Mouse (Mus musculus): ENCODE data around the gene Kcnh7. TPM values are rescaled to one million over a fixed set of nuclear protein-coding genes. Genes with fewer than 3 reads are reported as not detected.

Gene Kcnh7
- polyA plus RNA-seq, 1 experiment from 2014 or later, result 1.4 TPM

DNA sequence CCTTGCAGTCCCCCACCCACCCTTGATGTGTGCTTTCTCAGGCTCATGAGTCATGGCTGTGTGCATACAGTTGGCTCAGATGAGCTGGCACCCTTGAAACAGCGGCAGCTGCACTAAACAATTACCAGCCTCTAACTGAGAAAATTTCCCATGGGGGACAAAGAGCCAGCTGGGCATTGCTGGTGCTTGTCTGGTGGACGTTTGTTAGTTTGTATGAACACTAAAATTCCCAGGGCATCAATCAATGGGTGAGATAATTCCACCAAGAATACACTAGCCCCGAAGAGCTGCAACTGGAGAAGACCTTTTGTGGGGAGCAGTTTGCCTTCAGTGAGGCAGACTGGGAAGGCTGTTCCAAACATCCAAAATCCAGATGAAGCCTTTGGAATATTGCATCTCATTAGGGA is 376.6 kb downstream of the Kcnh7 start:
- DNase-seq (ENCODE audit: low spot score) (peak; percentile 48), ATAC-seq (ENCODE audit: insufficient read depth, low FRiP score, low TSS enrichment) (peak; percentile 91)
- no peaks in the 10 kb centered on the region for H3K9me3 ChIP-seq (ENCODE audit: control insufficient read depth, low read length)
- no peaks in the 10 kb centered on the region for H3K27me3 ChIP-seq (ENCODE audit: control insufficient read depth, insufficient read depth, low read length)
- H3K9ac ChIP-seq (ENCODE audit: low read length), result no peak overlapping the region
- no peaks in the 10 kb centered on the region for H3K4me1 ChIP-seq (ENCODE audit: control insufficient read depth, insufficient read depth, low read length)
- 38% methylated on average over 3 of the region's 3 CpGs for WGBS
- no peak overlapping the region for H3K4me3 ChIP-seq (ENCODE audit: low read depth, low read length)
- H3K4me2 ChIP-seq (ENCODE audit: low read depth), result no peak overlapping the region
- no peak overlapping the region for H3K27ac ChIP-seq (ENCODE audit: low read depth, low read length)
- no peaks in the 10 kb centered on the region for H3K36me3 ChIP-seq (ENCODE audit: control insufficient read depth, insufficient read depth, low read length)

DNA sequence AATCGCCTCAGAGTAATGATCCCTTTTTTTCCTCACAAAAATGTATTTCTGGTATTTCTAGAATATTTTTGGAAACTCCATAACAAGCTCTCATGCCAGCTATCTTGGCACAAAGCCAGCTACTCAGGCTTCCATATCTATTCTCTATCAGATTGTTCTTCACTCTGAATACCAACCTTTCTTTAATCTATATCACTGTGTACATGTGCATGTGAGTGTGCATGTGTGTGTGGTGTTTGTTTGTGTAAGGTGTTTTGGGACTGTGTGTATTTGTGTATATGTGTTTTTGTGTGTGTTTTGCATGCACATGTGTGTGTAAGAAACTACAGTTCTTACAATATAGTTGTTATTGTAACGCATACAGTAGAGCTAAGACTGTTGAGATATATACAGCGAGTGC is 377.2 kb downstream of the Kcnh7 start:
- DNase-seq (ENCODE audit: low spot score), result no peak
- Histone ChIP-seq H3K4me1 (ENCODE audit: control insufficient read depth, insufficient read depth, low read length) (no peaks in the 10 kb centered on the region), H3K4me3 (ENCODE audit: low read depth, low read length) (no peak overlapping the region), H3K27me3 (ENCODE audit: control insufficient read depth, insufficient read depth, low read length) (no peaks in the 10 kb centered on the region), H3K4me2 (ENCODE audit: low read depth) (no peak overlapping the region), H3K36me3 (ENCODE audit: control insufficient read depth, insufficient read depth, low read length) (no peaks in the 10 kb centered on the region), H3K27ac (ENCODE audit: low read depth, low read length) (no peak overlapping the region), H3K9ac (ENCODE audit: low read length) (no peak overlapping the region), H3K9me3 (ENCODE audit: control insufficient read depth, low read length) (no peaks in the 10 kb centered on the region)
- WGBS, result 87% methylated on average over 3 of the region's 3 CpGs
- ATAC-seq (ENCODE audit: insufficient read depth, low FRiP score, low TSS enrichment), result peak; percentile 25

DNA sequence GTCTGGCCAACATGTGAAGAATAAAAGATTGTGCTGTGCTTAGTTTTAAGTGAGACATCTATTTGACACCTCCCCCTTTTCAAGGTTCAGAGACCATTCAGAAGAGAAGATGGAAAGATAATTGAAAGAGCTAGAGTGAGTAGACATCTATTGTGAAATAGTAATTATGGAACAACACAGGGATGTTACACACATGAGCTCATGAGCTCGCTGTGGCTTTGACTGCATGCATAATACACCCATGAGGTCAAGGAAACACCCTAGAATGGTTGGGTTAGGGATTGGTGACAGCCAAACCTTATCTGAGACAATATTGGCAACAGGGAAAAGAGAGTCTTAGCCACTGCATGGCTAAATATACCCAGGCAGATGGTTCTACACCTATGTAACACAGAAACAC is 380.1 kb downstream of the Kcnh7 start:
- no peaks in the 10 kb centered on the region for H3K36me3 ChIP-seq (ENCODE audit: control insufficient read depth, insufficient read depth, low read length)
- no peaks in the 10 kb centered on the region for H3K27me3 ChIP-seq (ENCODE audit: control insufficient read depth, insufficient read depth, low read length)
- no peak overlapping the region for H3K4me2 ChIP-seq (ENCODE audit: low read depth)
- H3K9ac ChIP-seq (ENCODE audit: low read length), result no peak overlapping the region
- H3K9me3 ChIP-seq (ENCODE audit: control insufficient read depth, low read length), result no peaks in the 10 kb centered on the region
- H3K4me3 ChIP-seq (ENCODE audit: low read depth, low read length), result no peak overlapping the region
- DNase-seq (ENCODE audit: low spot score) (no peak), ATAC-seq (ENCODE audit: insufficient read depth, low FRiP score, low TSS enrichment) (no peak)
- H3K4me1 ChIP-seq (ENCODE audit: control insufficient read depth, insufficient read depth, low read length), result no peaks in the 10 kb centered on the region
- WGBS, result 81% methylated on average over 1 of the region's 1 CpGs
- H3K27ac ChIP-seq (ENCODE audit: low read depth, low read length), result no peak overlapping the region

DNA sequence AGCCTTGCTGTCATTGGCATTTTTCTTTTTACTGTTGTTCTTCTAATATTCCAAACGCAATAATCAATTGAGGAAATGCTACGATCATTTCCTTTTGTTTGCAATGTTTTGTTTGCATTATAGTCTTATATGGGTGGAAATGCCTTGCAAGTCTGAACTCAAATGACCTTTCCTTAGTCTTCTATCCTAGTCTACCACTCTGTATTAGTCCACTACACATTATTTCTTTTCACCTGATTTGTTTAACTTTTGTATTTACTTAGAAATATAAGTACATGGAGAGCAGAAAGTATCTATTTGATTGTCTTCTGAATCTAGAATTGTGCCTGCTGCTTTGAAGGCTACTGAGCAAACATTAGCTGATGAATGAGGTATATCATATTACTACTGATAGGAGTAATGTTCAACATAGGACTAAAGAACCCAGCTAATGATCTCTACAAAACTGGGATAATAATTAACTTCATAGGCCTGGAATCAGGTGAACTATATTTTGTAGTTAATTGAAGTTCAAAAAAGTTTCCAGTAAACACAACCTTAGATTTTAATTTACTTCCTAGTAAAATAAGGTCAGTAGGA is 399.5 kb downstream of the Kcnh7 start:
- no peak for DNase-seq (ENCODE audit: low spot score)
- Histone ChIP-seq H3K27me3 (ENCODE audit: control insufficient read depth, insufficient read depth, low read length) (no peaks in the 10 kb centered on the region), H3K36me3 (ENCODE audit: control insufficient read depth, insufficient read depth, low read length) (no peaks in the 10 kb centered on the region), H3K9ac (ENCODE audit: low read length) (no peak overlapping the region), H3K4me1 (ENCODE audit: control insufficient read depth, insufficient read depth, low read length) (no peaks in the 10 kb centered on the region), H3K27ac (ENCODE audit: low read depth, low read length) (no peak overlapping the region), H3K4me2 (ENCODE audit: low read depth) (no peak overlapping the region), H3K9me3 (ENCODE audit: control insufficient read depth, low read length) (no peaks in the 10 kb centered on the region), H3K4me3 (ENCODE audit: low read depth, low read length) (no peak overlapping the region)
- 82% methylated on average over 2 of the region's 2 CpGs for WGBS
- ATAC-seq (ENCODE audit: insufficient read depth, low FRiP score, low TSS enrichment), result no peak

DNA sequence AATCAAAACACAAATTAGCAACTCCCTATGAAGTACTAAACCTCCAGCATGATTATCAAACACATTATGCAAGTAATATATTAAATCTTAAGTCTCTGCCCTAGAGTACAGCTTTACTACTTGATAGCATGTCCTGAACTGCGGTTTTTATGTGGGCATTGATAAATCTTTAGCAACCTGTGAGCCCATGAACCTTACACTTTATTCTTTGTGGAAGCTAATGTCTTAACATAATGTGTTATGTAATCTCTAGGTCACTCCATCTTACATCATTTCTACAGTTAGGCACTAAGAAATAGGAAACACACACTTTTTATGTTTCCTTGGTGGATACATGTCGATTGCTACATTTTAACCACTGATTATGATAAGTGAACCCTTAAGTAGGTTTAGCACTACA is 437.8 kb downstream of the Kcnh7 start:
- H3K27me3 ChIP-seq (ENCODE audit: control insufficient read depth, insufficient read depth, low read length), result no peaks in the 10 kb centered on the region
- H3K9ac ChIP-seq (ENCODE audit: low read length), result no peak overlapping the region
- ATAC-seq (ENCODE audit: insufficient read depth, low FRiP score, low TSS enrichment) (no peak), DNase-seq (ENCODE audit: low spot score) (no peak)
- WGBS, result 82% methylated on average over 2 of the region's 2 CpGs
- H3K9me3 ChIP-seq (ENCODE audit: control insufficient read depth, low read length), result no peaks in the 10 kb centered on the region
- H3K27ac ChIP-seq (ENCODE audit: low read depth, low read length), result no peak overlapping the region
- H3K4me2 ChIP-seq (ENCODE audit: low read depth), result no peak overlapping the region
- H3K4me3 ChIP-seq (ENCODE audit: low read depth, low read length), result no peak overlapping the region
- no peaks in the 10 kb centered on the region for H3K36me3 ChIP-seq (ENCODE audit: control insufficient read depth, insufficient read depth, low read length)
- no peaks in the 10 kb centered on the region for H3K4me1 ChIP-seq (ENCODE audit: control insufficient read depth, insufficient read depth, low read length)

DNA sequence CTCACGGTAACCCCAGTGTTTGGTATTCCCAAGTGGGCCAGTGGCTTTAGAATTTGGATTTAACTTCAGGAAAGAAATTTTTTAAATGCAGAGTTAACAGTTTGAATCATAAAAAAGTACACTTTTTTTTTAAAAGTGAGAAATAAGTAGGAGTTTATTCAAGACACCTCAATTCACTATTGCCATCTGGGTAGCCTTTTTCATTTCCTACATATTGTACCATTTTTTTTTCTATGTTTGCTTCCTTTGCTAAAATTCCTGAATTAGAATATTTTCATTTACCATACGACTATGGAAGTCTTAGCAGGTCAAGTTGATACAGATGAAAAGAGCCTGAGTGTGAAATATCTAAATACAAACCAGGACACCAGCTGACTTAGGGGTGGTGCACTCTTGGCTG is 441.0 kb downstream of the Kcnh7 start:
- no peak for ATAC-seq (ENCODE audit: insufficient read depth, low FRiP score, low TSS enrichment)
- no peak overlapping the region for H3K9ac ChIP-seq (ENCODE audit: low read length)
- H3K4me1 ChIP-seq (ENCODE audit: control insufficient read depth, insufficient read depth, low read length), result no peaks in the 10 kb centered on the region
- no peak overlapping the region for H3K27ac ChIP-seq (ENCODE audit: low read depth, low read length)
- no peak overlapping the region for H3K4me3 ChIP-seq (ENCODE audit: low read depth, low read length)
- H3K9me3 ChIP-seq (ENCODE audit: control insufficient read depth, low read length), result no peaks in the 10 kb centered on the region
- no peaks in the 10 kb centered on the region for H3K27me3 ChIP-seq (ENCODE audit: control insufficient read depth, insufficient read depth, low read length)
- WGBS, result 88% methylated on average over 2 of the region's 2 CpGs
- no peak for DNase-seq (ENCODE audit: low spot score)
- no peaks in the 10 kb centered on the region for H3K36me3 ChIP-seq (ENCODE audit: control insufficient read depth, insufficient read depth, low read length)
- H3K4me2 ChIP-seq (ENCODE audit: low read depth), result no peak overlapping the region

DNA sequence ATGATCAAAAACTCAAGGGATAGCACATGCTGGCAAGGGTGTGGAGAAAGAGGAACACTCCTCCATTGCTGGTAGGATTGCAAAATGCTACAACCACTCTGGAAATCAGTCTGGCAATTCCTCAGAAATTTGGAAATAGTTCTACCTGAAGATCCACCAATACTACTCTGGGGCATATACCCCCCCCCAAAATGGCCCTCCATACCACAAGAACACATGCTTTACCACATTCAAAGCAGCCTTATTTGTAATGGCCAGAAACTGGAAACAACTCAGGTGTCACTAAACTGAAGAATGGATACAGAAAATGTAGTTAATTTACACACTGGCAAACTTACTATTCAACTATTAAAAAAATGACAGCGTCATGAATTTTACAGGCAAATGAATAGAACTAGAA is 453.4 kb downstream of the Kcnh7 start:
- 71% methylated on average over 1 of the region's 1 CpGs for WGBS
- no peaks in the 10 kb centered on the region for H3K9me3 ChIP-seq (ENCODE audit: control insufficient read depth, low read length)
- ATAC-seq (ENCODE audit: insufficient read depth, low FRiP score, low TSS enrichment), result no peak
- no peak overlapping the region for H3K27ac ChIP-seq (ENCODE audit: low read depth, low read length)
- H3K4me1 ChIP-seq (ENCODE audit: control insufficient read depth, insufficient read depth, low read length), result no peaks in the 10 kb centered on the region
- H3K4me3 ChIP-seq (ENCODE audit: low read depth, low read length), result no peak overlapping the region
- no peak overlapping the region for H3K4me2 ChIP-seq (ENCODE audit: low read depth)
- H3K27me3 ChIP-seq (ENCODE audit: control insufficient read depth, insufficient read depth, low read length), result no peaks in the 10 kb centered on the region
- H3K9ac ChIP-seq (ENCODE audit: low read length), result no peak overlapping the region
- H3K36me3 ChIP-seq (ENCODE audit: control insufficient read depth, insufficient read depth, low read length), result no peaks in the 10 kb centered on the region
- DNase-seq (ENCODE audit: low spot score), result no peak

DNA sequence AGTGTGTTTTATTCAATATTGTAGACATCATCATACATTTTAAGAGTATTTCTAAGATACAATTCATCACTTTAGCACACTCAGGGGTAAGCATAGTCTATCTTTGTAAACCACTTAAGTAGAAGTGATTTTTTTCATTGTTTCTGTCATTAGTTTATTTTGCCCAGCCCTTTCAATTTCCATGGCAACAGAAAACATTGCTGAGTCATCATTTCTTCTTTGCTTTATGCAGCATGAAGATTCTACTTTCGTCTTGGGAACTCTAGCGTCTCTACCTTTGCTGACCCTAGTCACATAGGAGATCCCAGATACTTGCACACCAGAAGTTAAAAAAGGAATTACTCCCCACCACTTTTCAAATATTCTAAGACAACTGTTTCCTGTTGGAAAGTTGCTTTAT is 456.4 kb downstream of the Kcnh7 start:
- 88% methylated on average over 2 of the region's 2 CpGs for WGBS
- no peak for ATAC-seq (ENCODE audit: insufficient read depth, low FRiP score, low TSS enrichment)

DNA sequence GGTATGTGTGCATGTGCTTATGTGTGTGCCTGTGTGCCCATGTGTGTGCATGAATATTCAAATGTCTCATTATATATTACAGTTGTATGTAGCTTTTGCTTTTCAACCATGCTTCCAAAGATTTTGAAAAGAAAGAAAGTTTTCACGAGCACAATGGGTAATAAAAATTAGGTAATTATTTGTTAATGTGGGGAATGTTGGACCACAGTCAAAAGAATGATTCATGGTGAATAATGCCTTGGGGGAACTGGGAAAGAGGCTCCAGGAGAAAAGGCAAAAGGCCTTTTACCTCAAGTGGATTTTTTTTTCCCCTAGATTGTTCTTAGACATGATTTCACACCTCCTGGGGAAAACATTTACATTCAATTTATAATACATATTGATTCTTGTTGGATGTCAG is 458.1 kb downstream of the Kcnh7 start:
- H3K9me3 ChIP-seq (ENCODE audit: control insufficient read depth, low read length), result no peaks in the 10 kb centered on the region
- no peaks in the 10 kb centered on the region for H3K36me3 ChIP-seq (ENCODE audit: control insufficient read depth, insufficient read depth, low read length)
- H3K27me3 ChIP-seq (ENCODE audit: control insufficient read depth, insufficient read depth, low read length), result no peaks in the 10 kb centered on the region
- no peak overlapping the region for H3K4me3 ChIP-seq (ENCODE audit: low read depth, low read length)
- no peak overlapping the region for H3K4me2 ChIP-seq (ENCODE audit: low read depth)
- H3K9ac ChIP-seq (ENCODE audit: low read length), result no peak overlapping the region
- no peak for DNase-seq (ENCODE audit: low spot score)
- no peak for ATAC-seq (ENCODE audit: insufficient read depth, low FRiP score, low TSS enrichment)
- no peaks in the 10 kb centered on the region for H3K4me1 ChIP-seq (ENCODE audit: control insufficient read depth, insufficient read depth, low read length)
- WGBS, result 62% methylated on average over 1 of the region's 1 CpGs
- H3K27ac ChIP-seq (ENCODE audit: low read depth, low read length), result no peak overlapping the region

More for the DNA sequence above, 456.4 kb downstream of the Kcnh7 start:
- no peaks in the 10 kb centered on the region for H3K9me3 ChIP-seq (ENCODE audit: control insufficient read depth, low read length)
- no peaks in the 10 kb centered on the region for H3K36me3 ChIP-seq (ENCODE audit: control insufficient read depth, insufficient read depth, low read length)
- no peaks in the 10 kb centered on the region for H3K4me1 ChIP-seq (ENCODE audit: control insufficient read depth, insufficient read depth, low read length)
- H3K4me2 ChIP-seq (ENCODE audit: low read depth), result no peak overlapping the region
- H3K9ac ChIP-seq (ENCODE audit: low read length), result no peak overlapping the region
- H3K4me3 ChIP-seq (ENCODE audit: low read depth, low read length), result no peak overlapping the region
- no peak for DNase-seq (ENCODE audit: low spot score)
- H3K27me3 ChIP-seq (ENCODE audit: control insufficient read depth, insufficient read depth, low read length), result no peaks in the 10 kb centered on the region
- no peak overlapping the region for H3K27ac ChIP-seq (ENCODE audit: low read depth, low read length)
